Mouse (Mus musculus) CH12.LX (cell line): ENCODE measurements around the gene Lypd4. TPM values are rescaled to one million over a fixed set of nuclear protein-coding genes. Genes with fewer than 3 reads are reported as not detected.

ENCODE experiments used
- DNase-seq: peaks from one replicate; pipeline ENCODE4 v3.0.0-alpha.2; 2013; ENCODE audit errors: extremely low read depth
- H3K27ac ChIP-seq: 2 replicates; pipeline ENCODE4 v1.5.1; 2012; ENCODE audit warnings: low read depth, mild to moderate bottlenecking, control low read depth, moderate library complexity; ENCODE audit not compliant: insufficient read depth
- H3K27me3 ChIP-seq: replicated peaks from 2 replicates; pipeline ENCODE3; 2012; ENCODE audit warnings: inconsistent platforms
- H3K36me3 ChIP-seq, 2 experiments: replicated peaks in 1 of 2; 2 replicates each; pipeline versions ENCODE3 to v1.6.1; 2012; ENCODE audit warnings: inconsistent platforms in 1 of 2, low read length in 1 of 2, mild to moderate bottlenecking in 1 of 2, mixed read lengths in 1 of 2, moderate library complexity in 1 of 2; ENCODE audit not compliant: control insufficient read depth in 1 of 2, insufficient read depth in 1 of 2
- H3K4me1 ChIP-seq, 2 experiments: 2 replicates each; pipeline ENCODE4 v1.6.1; 2012; ENCODE audit warnings: inconsistent platforms in 1 of 2, moderate library complexity in 1 of 2; ENCODE audit not compliant: insufficient read depth in 2 of 2, control insufficient read depth in 1 of 2
- H3K4me2 ChIP-seq: 2 replicates; pipeline ENCODE4 v1.6.1; 2012; ENCODE audit warnings: low read depth, mild to moderate bottlenecking, control low read depth; ENCODE audit not compliant: poor library complexity, insufficient read depth, severe bottlenecking
- H3K4me3 ChIP-seq, 3 experiments: fragments of 150-350 bp in 1 of 3; sonication (generic) in 1 of 3; replicated peaks in 1 of 3; 2 replicates each; pipeline versions ENCODE3 to v1.5.1; 2011 to 2012; ENCODE audit warnings: low read depth in 2 of 3, low read length in 2 of 3, mild to moderate bottlenecking in 2 of 3, moderate library complexity in 2 of 3, control low read depth in 1 of 3, improper control_type of control experiment in 1 of 3, inconsistent platforms in 1 of 3, mixed read lengths in 1 of 3; ENCODE audit not compliant: poor library complexity in 1 of 3
- H3K79me2 ChIP-seq: replicated peaks from 2 replicates; pipeline ENCODE4 v1.6.1; 2012; ENCODE audit warnings: mild to moderate bottlenecking, moderate library complexity; ENCODE audit not compliant: control insufficient read depth, poor library complexity, insufficient read depth, severe bottlenecking; ENCODE audit errors: extremely low read depth
- H3K9ac ChIP-seq: 2 replicates; pipeline ENCODE4 v1.6.1; 2012; ENCODE audit warnings: low read depth, mild to moderate bottlenecking, control low read depth, moderate library complexity; ENCODE audit not compliant: insufficient read depth
- H3K9me3 ChIP-seq: replicated peaks from 2 replicates; pipeline ENCODE3; 2012; ENCODE audit warnings: low read length, inconsistent platforms, mixed read lengths
- BHLHE40 ChIP-seq: IDR thresholded peaks from 2 replicates; pipeline ENCODE4 v1.6.1; 2011; ENCODE audit warnings: mild to moderate bottlenecking, low read depth, low read length, improper control_type of control experiment
- CHD1 ChIP-seq: IDR thresholded peaks from 2 replicates; pipeline ENCODE4 v1.6.1; 2012; ENCODE audit warnings: low read depth, low read length, improper control_type of control experiment, inconsistent platforms
- CHD2 ChIP-seq: IDR thresholded peaks from 2 replicates; pipeline ENCODE4 v1.6.1; 2011; ENCODE audit warnings: low read length, improper control_type of control experiment
- E2F4 ChIP-seq: IDR thresholded peaks from 2 replicates; pipeline ENCODE4 v1.6.1; 2011; ENCODE audit warnings: low read depth, low read length, improper control_type of control experiment; ENCODE audit not compliant: insufficient replicate concordance
- ELF1 ChIP-seq: IDR thresholded peaks from 2 replicates; pipeline ENCODE4 v1.6.1; 2014; ENCODE audit warnings: low read depth, mild to moderate bottlenecking, inconsistent platforms, low read length, improper control_type of control experiment
- EP300 ChIP-seq: IDR thresholded peaks from 2 replicates; pipeline ENCODE4 v1.6.1; 2011; ENCODE audit warnings: low read length, improper control_type of control experiment
- ETS1 ChIP-seq: conservative IDR thresholded peaks from 2 replicates; pipeline ENCODE4 v1.6.1; 2012; ENCODE audit warnings: low read depth, mild to moderate bottlenecking, inconsistent platforms, low read length, improper control_type of control experiment, moderate library complexity
- GABPA ChIP-seq: IDR thresholded peaks from 2 replicates; pipeline ENCODE4 v1.6.1; 2012; ENCODE audit warnings: low read depth, low read length, improper control_type of control experiment, inconsistent platforms; ENCODE audit not compliant: insufficient replicate concordance
- HCFC1 ChIP-seq: IDR thresholded peaks from 2 replicates; pipeline ENCODE4 v1.6.1; 2012; ENCODE audit warnings: low read depth, mild to moderate bottlenecking, inconsistent platforms, low read length, improper control_type of control experiment
- JUN ChIP-seq: IDR thresholded peaks from 2 replicates; pipeline ENCODE4 v1.6.1; 2011; ENCODE audit warnings: low read depth, mild to moderate bottlenecking, low read length, improper control_type of control experiment, moderate library complexity; ENCODE audit not compliant: insufficient read depth
- JUND ChIP-seq: conservative IDR thresholded peaks from 2 replicates; pipeline ENCODE4 v1.6.1; 2011; ENCODE audit warnings: low read depth, low read length, improper control_type of control experiment
- KAT2A ChIP-seq: IDR thresholded peaks from 2 replicates; pipeline ENCODE4 v1.6.1; 2012; ENCODE audit warnings: low read length, improper control_type of control experiment, inconsistent platforms; ENCODE audit not compliant: insufficient replicate concordance
- MAFK ChIP-seq: IDR thresholded peaks from 2 replicates; pipeline ENCODE4 v1.6.1; 2011; ENCODE audit warnings: low read length, improper control_type of control experiment; ENCODE audit not compliant: insufficient replicate concordance
- MAZ ChIP-seq: IDR thresholded peaks from 2 replicates; pipeline ENCODE4 v1.6.1; 2012; ENCODE audit warnings: low read depth, mild to moderate bottlenecking, inconsistent platforms, low read length, improper control_type of control experiment, moderate library complexity
- MEF2A ChIP-seq: IDR thresholded peaks from 2 replicates; pipeline ENCODE4 v1.6.1; 2014; ENCODE audit warnings: low read depth, mild to moderate bottlenecking, inconsistent platforms, low read length, improper control_type of control experiment, borderline replicate concordance
- MXI1 ChIP-seq: IDR thresholded peaks from 2 replicates; pipeline ENCODE4 v1.6.1; 2011; ENCODE audit warnings: mild to moderate bottlenecking, low read depth, low read length, improper control_type of control experiment
- NELFE ChIP-seq: IDR thresholded peaks from 2 replicates; pipeline ENCODE4 v1.6.1; 2011; ENCODE audit warnings: low read depth, low read length, improper control_type of control experiment
- NRF1 ChIP-seq: IDR thresholded peaks from 2 replicates; pipeline ENCODE4 v1.6.1; 2014; ENCODE audit warnings: low read depth, mild to moderate bottlenecking, inconsistent platforms, low read length, improper control_type of control experiment, moderate library complexity
- PAX5 ChIP-seq: IDR thresholded peaks from 2 replicates; pipeline ENCODE4 v1.6.1; 2012; ENCODE audit warnings: low read length, inconsistent platforms, mixed read lengths
- POLR2A ChIP-seq: IDR thresholded peaks from 2 replicates; pipeline ENCODE4 v1.6.1; 2011; ENCODE audit warnings: low read depth, mild to moderate bottlenecking, improper control_type of control experiment, low read length
- POLR2AphosphoS2 ChIP-seq: IDR thresholded peaks from 2 replicates; pipeline ENCODE4 v1.6.1; 2011; ENCODE audit warnings: low read depth, low read length, improper control_type of control experiment
- RAD21 ChIP-seq: IDR thresholded peaks from 2 replicates; pipeline ENCODE4 v1.6.1; 2011; ENCODE audit warnings: low read depth, mild to moderate bottlenecking, low read length, improper control_type of control experiment, moderate library complexity
- RCOR1 ChIP-seq: conservative IDR thresholded peaks from 2 replicates; pipeline ENCODE4 v1.6.1; 2012; ENCODE audit warnings: low read depth, mild to moderate bottlenecking, inconsistent platforms, low read length, improper control_type of control experiment
- SIN3A ChIP-seq: IDR thresholded peaks from 2 replicates; pipeline ENCODE4 v1.6.1; 2012; ENCODE audit warnings: low read length, improper control_type of control experiment, inconsistent platforms
- TBP ChIP-seq: conservative IDR thresholded peaks from 2 replicates; pipeline ENCODE4 v1.6.1; 2011; ENCODE audit warnings: low read depth, low read length, improper control_type of control experiment
- TCF12 ChIP-seq: IDR thresholded peaks from 2 replicates; pipeline ENCODE4 v1.6.1; 2014; ENCODE audit warnings: low read depth, mild to moderate bottlenecking, inconsistent platforms, low read length, improper control_type of control experiment
- UBTF ChIP-seq: IDR thresholded peaks from 2 replicates; pipeline ENCODE4 v1.6.1; 2012; ENCODE audit warnings: low read depth, mild to moderate bottlenecking, inconsistent platforms, low read length, improper control_type of control experiment, moderate library complexity
- USF1 ChIP-seq: IDR thresholded peaks from 2 replicates; pipeline ENCODE4 v1.6.1; 2014; ENCODE audit warnings: low read depth, mild to moderate bottlenecking, inconsistent platforms, low read length, improper control_type of control experiment
- USF2 ChIP-seq: conservative IDR thresholded peaks from 2 replicates; pipeline ENCODE4 v1.6.1; 2011; ENCODE audit warnings: low read depth, low read length, improper control_type of control experiment
- ZMIZ1 ChIP-seq: IDR thresholded peaks from 2 replicates; pipeline ENCODE4 v1.6.1; 2012; ENCODE audit warnings: low read depth, mild to moderate bottlenecking, inconsistent platforms, low read length, improper control_type of control experiment
- ZNF384 ChIP-seq: IDR thresholded peaks from 2 replicates; pipeline ENCODE4 v1.6.1; 2012; ENCODE audit warnings: low read depth, low read length, improper control_type of control experiment, inconsistent platforms
- dilution Hi-C: fragments of 300-500 bp; cut with MboI; formaldehyde crosslinking; loops from 2 replicates; pipeline ENCODE4 v1.14.3; 2020; ENCODE audit warnings: low sequenced_read_pairs; ENCODE audit not compliant: extremely low pct_unique_long_range_greater_than_20kb, extremely low pct_ligation_motif_present
- in situ Hi-C: fragments of 300-500 bp; cut with MboI; formaldehyde crosslinking; loops from 3 replicates; pipeline ENCODE4 v1.14.3; 2019; ENCODE audit warnings: low sequenced_read_pairs, low pct_ligation_motif_present, low pct_unique_long_range_greater_than_20kb, mixed read lengths
- polyA plus RNA-seq: library from polyadenylated mRNA; unstranded; fragments of >175 nt; gene quantifications from 2 replicates; pipeline ENCODE4 v1.2.1, GENCODE M21; 2012; ENCODE audit warnings: low read depth; ENCODE audit not compliant: insufficient read length
- total RNA-seq, 2 experiments: library from RNA; depleted of rRNA; stranded (reverse); fragments of 300-350 nt in 1 of 2; fragments of >200 nt in 1 of 2; gene quantifications; 2 replicates each; pipeline ENCODE4 v1.2.3; 2012 to 2014

The Lypd4 gene
- total and polyA plus RNA-seq, 3 experiments = not detected

GRCm38 (mm10) chr7:24841009-24841408 is 28.7 kb downstream of the Lypd4 start:
- in situ Hi-C loops (no loop called here), dilution Hi-C loops (no loop called here)
- Histone ChIP-seq H3K4me1 (peaks cover 26 to 56% of the 10 kb centered on the region in 2 experiments), H3K27ac (no peak overlapping the region), H3K27me3 (no peaks in the 10 kb centered on the region), H3K9ac (no peak overlapping the region), H3K4me2 (no peak overlapping the region), H3K4me3 (no peak overlapping the region), H3K36me3 (no peaks in the 10 kb centered on the region), H3K79me2 (no peaks in the 10 kb centered on the region), H3K9me3 (no peaks in the 10 kb centered on the region)
- TF ChIP-seq ELF1 (no peak), TCF12 (no peak), MXI1 (no peak), ZNF384 (no peak), POLR2A (no peak), KAT2A (no peak), PAX5 (no peak), TBP (no peak), RAD21 (no peak), JUN (no peak), SIN3A (no peak), ETS1 (no peak), NRF1 (no peak), MAFK (no peak), CHD1 (no peak), POLR2AphosphoS2 (no peak), E2F4 (no peak), USF2 (no peak), NELFE (no peak)
- DNase-seq = no peak

DNA sequence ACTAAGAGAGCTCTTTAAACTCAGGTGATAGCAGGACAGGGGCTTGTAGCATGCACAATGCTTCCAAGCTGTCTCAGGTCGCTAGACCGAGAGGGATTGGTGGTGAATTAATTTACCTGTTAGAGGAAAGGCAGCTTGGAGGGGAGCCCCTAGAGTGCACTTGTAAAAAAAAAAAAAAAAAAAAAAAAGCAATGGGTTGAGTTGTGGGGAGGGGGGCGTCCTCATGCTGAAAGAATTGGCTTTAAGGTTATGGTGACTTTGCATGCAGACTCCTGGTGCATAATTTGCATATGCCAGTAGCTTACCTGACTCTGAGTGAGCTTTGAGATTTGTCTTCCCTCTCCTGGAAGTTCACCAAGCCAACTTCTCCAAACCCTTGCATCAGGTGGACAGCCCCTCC is 29.4 kb downstream of the Lypd4 start:
- no peak overlapping the region for H3K4me2 ChIP-seq
- no peaks in the 10 kb centered on the region for H3K27me3 ChIP-seq
- H3K79me2 ChIP-seq = no peaks in the 10 kb centered on the region
- TF ChIP-seq CHD2 (no peak), BHLHE40 (no peak), TBP (peak; percentile 82), RCOR1 (no peak), USF1 (no peak), MEF2A (no peak), ZNF384 (peak; percentile 65), POLR2A (peak; percentile 40; the same call in 1 of the 2 replicates), CHD1 (no peak), MXI1 (no peak), ETS1 (no peak), JUND (no peak), UBTF (no peak), POLR2AphosphoS2 (no peak), USF2 (no peak), NELFE (no peak), ZMIZ1 (no peak), GABPA (no peak), EP300 (no peak), MAZ (no peak), MAFK (no peak), RAD21 (no peak), HCFC1 (no peak)
- H3K36me3 ChIP-seq = no peaks in the 10 kb centered on the region
- no peak for DNase-seq
- H3K4me3 ChIP-seq = no peak overlapping the region
- no peaks in the 10 kb centered on the region for H3K9me3 ChIP-seq
- no peak overlapping the region for H3K27ac ChIP-seq
- dilution Hi-C loops (no loop called here), in situ Hi-C loops (no loop called here)
- no peak overlapping the region for H3K9ac ChIP-seq
- H3K4me1 ChIP-seq = peaks cover 23 to 52% of the 10 kb centered on the region in 2 experiments
